Mouse (Mus musculus) mesoderm, embryonic 11.5 days (tissue): Measurements from ENCODE around the gene Zyg11a.
"Not testable (repeated sequence)": the region's sequence is repeated elsewhere in the genome, so short reads cannot be mapped to it uniquely, and the experiment has no call there.

ENCODE experiments used
- DNase-seq: peaks from one replicate; pipeline ENCODE4 v3.0.0-alpha.2; 2012; ENCODE audit warnings: low read depth, low spot score

Zyg11a gene

DNA sequence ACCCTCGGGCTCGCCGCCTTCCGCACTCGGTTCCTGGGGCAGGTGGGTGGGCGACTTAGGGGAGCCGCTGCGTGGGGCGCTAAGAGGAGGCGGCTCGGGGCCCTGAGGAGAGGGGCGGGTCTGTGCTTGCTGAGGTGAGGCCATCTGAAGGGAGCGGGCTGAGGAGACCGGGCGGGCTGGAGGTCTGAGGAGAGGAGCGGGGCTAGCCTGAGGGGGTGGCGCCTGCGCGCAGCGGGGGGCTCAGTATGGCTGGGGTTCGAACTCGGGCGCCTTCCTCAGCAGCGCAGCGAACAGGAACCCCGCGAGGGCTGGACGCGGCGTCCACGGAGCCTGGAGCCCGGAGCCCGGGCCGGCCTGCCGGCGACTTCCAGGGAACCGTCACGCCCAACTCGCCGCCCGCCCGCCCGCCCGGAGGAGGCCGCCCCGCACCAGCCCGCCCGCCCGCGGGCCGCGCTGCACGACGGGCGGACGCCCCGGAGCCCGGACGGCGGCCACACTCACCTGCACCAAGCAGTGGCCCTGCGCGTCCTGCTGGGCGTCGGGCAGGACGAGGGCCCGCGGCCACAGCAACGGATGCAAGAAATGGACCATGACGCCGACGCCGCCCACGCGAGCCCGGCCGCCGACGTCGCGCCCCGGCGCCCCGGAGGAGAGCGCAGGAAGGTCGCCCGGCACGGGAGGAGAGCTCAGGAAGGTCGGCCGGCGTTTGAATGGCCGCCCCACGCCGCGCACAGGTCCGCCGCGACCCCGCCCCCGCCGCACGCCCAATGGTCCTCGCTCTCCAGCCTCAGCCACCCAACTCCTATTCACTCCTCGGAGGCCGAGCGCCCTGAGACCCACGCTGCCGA is at the start of gene Zyg11a:
Gene Zyg11a, minus strand, starts transcription at position 717 of the 848 bp plus-strand sequence.
- no peak for DNase-seq

DNA sequence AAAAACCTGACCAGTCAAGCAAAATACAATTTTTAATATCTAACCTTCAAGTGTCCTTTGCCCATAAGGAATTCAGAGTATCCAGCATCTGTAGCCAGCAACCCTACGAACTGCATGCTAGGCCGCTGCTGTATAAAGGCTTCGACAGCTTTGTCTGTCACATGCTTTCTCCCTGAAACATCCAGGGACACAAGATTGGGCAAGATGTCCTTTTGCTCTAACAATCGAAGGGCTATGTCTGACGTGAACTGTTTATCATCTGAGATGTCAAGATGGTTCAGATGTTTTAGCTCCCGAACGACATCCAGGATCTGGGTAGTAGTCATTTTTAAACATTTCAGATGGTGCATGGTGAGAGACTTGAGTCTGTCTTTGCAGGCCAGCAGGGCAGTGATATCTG is 47.9 kb upstream of the Zyg11a start:
- no peak for DNase-seq

DNA sequence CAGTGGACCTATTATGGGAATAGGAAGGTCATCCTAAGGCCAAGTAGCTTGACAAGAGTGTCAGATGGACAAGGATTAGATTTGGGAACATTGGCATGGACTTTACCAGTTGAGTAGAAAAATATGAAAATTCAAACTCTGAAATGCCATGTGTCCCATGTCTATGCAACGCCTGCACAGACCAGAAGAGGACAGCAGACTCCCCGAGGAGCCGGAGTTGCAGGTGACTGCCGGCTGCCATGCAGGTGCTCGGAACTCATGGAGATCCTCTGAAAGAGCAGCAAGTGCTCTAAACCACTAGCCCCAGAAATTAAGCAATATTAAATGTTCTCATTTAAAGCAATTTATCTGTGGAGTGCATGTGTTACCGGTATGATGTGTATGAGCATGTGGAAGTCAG is 35.5 kb upstream of the Zyg11a start:
- DNase-seq, result no peak

DNA sequence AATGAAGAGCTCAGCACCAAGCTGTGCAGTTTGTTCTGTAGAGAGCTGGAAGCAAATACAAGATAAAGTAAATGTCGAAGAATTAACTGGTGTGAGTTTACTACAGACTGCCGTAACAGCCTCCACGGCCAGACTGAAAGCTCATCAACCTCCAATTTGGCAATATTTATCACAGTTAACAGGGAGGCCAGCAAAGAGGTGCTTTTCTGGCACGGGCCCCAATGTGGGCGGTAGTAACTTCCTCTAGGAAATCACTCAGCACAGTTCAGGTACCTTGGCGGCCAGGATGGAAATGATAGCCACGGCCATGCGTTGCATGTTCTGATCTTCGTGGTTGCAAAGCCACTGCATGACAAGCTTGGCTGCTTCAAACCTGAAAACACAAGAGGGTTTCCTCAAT is 32.7 kb upstream of the Zyg11a start:
- DNase-seq, result no peak

DNA sequence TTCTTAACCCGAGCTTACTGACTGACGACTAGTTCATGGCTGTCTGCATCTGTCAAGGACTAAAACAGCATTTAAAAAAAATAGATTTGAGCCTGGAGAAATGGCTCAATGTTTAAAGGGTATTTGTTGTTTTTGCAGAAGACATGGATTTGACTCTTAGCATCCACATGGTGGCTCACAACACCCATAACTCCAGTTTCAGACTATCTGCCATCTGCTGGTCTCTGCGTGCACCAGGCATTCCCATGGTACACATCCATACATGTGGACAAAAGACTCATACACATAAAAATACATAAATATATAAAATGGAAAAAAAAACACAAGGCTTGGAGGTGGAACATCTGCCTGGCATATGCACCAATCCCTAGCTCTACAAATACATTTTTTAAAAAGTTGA is 31.5 kb upstream of the Zyg11a start:
- no peak for DNase-seq

DNA sequence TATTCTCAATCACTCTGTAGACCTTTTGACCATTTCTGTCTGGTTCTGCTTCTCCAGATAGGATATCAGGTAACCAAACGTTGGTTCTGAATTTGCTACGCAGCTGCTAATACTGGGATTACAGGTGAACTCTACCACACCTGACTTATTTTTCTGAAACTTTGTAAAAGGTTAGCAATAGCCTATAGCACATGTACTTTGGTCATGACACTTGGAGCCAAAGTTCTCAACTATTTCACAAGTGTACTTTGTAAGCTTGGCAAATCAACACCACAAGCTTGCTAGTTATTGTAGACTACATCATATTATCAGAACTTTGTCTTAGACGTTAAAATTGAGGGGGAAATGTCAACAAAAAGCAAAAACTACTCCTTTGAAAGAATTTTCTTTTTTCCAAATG is 15.8 kb upstream of the Zyg11a start:
- DNase-seq, result no peak

DNA sequence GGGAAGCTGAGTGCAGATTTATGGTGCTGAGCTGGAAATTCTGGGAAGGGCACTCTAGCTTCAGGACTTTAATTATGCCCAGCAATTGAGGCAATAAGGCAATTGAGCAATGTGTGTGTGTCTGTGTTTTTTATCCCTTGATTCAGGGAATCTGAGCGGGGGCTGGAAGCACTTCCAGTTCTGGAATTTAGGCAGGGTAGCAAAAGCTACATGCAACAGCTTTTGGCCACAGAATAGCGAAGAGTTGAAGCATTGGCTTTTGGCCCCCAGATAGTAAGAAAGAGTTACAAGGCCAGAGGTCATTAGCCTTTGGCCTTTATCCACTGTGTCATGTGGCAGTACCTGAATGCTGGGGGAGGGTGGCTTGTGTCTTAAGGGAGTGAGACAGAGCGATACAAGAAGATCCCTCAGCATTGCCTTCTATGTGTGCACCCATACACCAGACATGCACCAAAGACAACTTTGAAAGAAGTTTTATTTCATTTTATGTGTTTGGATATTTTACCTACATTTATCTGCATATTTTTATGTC is 7.6 kb upstream of the Zyg11a start:
- no peak for DNase-seq

DNA sequence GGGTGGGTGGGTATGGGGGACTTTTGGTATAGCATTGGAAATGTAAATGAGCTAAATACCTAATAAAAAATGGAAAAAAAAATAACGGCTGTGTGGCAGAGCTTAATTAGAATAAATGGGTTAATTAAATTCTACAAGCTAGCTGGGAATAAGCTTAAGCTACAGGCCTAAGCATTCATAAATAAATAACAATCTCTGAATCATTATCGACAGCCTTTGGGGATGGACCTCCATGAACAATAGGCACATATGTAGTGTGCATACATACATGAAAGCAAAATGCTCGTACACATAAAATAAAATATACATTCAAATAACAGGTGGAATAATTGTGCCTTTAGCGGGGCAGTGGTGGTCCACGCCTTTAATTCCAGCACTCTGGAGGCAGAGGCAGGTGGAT is 4.7 kb upstream of the Zyg11a start:
- DNase-seq, result no peak

DNA sequence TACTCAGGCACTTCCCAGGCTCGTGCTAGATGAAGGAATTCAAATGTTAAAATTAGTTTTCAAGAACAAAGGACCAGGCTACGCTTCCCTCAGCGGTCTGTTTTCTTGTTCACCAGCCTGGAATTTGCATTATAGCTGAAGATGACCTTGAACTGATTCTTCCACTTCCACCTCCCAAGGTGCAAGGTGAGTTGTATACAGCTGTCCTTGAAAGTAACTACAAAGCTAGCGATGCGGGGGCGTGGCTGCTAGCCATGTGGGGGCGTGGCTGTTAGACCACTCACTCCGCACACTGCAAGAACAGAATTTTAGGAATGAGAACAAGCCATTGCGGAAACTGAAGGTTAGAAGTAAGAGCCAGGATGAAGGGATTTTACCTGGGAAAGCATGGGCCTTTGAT is 1.2 kb upstream of the Zyg11a start:
- peak; percentile 31 for DNase-seq

DNA sequence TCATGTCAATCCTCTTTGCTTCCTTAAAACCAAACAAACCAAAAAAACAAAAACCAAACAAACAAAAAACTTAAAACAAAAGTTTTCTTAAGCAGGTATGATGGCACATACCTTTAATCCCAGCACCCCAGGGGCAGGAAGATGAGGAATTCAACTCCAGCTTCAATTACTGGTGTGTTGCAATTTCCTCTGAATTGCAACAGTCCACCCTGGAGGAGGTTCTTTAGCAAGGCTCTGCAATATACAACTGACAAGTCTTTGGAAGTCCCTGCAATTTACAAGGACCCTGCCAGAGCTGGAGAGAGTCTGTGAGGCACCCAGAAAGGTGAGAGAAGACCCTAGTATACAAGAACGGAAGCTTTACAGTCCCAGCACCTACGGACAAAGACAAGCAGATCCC is 4.8 kb downstream of the Zyg11a start:
- no peak for DNase-seq

DNA sequence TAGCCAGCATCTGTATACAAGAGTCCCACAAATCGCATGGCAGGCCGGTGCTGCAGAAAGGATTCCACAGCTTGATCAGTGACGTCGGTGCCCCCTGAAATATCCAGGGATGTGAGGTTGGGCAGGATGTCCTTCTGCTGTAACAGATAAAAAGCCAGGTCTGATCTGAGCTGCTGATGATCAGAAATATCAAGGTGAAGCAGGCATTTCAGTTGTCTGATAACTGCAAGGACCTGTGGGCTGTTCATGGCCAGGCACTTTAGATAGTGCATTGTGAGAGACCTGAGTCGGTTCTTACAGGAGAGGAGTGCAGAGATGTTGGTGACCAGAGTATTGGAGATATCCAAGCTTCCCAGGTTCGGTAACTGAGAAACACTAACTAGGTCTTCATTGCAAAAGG is 13.2 kb downstream of the Zyg11a start:
- DNase-seq, result no peak

DNA sequence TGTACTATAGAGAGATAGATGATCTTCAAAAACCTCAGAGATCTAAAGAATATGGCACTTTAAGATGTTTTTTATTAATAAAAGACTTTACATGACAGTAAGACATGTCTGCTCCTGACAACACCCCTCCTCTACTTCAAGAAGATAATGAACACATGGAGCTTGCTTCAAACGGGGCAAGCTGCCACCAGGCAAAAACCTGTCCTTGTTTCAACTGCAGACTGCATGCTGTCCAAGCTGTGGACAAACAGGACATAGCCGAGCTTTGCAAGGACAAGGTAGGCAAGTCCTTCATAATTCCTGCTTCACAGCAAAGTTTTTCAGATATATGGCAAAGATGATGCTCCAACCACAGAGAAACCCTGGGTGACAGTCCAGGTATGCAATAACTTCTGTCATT is 18.6 kb downstream of the Zyg11a start:
- DNase-seq, result no peak

DNA sequence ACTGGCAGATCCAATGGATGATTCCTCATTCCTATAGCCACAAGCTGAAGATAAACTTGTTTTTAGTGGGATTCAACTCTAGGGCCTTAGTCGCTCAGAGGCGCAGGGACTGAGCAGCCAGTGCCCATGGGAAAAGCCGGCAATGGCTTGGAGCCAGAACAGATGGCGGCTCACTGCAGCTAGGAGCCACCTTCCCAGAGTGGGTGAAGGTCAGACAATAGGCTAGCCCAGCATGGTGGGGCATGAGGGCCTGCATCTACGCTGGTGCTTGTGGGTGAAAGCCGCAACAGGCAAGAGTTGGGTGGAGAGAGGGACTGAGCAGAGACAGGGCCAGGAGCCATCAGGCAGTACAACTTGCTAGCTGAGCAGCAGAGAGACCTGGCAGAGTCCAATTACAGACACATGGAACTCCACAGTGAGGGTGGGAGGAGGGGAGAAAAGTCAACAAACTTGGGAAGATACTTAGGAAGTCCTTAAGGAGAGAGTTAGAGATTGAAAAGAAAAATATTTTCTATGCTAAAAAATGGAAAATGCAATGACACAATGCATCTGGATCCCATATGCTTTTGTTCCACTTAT is 21.5 kb downstream of the Zyg11a start:
- DNase-seq, result no peak

DNA sequence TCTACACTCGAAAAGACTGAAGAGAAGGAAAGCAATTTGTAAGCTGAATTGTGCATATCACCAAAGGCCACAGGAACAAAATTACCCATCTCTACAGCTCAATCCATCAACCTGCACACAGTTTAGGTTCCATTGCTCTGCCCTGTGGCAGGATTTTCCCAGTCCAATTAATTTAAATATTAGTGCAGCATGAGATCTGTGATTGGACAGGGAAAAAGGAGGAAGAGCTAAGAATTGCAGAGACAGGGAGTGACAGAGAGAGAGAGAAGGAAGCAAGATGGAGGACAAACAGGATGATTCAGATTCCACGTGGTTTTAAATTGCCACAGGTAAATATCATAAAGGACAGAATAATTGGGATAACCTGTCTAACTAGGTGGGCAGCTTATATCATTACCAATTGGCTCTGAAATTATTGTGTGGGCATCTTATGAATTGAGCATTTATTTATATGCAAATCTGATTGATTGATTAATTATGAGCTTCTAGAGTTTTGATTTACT is 25.0 kb downstream of the Zyg11a start:
- no peak for DNase-seq

DNA sequence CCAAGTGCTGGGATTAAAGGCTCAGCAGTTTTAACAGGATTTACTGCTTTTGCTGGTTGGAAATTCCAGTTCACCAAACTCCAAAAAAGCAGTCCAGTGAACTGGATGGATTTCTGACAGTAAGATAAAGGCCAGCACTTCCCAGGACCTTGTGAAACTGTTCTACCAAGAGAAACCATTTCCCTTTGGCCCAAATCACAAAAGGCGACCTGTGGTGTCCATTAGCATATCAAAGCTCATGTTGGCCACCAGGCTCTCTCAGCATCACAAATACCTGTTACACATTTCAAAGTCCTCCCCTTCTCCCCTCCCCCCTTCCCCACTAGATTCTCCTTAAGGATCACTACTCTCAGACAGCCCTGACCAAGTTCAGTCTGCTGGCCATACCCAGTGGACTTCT is 35.6 kb downstream of the Zyg11a start:
- DNase-seq, result no peak

DNA sequence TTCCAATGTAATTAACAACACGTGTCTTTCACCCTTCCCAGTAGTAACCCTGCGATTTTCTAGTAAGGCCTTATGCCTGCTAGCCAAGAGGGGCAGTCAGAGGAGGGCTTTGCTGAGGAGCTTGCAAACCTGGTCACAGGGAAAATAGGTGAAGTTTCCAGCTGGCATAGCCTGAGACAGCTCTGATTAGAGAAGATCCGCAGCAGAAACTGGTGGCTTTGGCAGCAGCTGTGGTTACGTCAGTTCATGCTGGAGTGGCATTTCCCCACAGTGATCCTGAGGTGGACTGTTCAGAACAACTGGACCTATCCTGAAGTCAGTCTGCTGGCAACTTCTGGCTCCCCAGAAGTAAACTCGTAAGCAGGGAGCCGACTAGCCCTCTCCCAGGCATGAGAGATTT is 49.8 kb downstream of the Zyg11a start:
- DNase-seq, result no peak

DNA sequence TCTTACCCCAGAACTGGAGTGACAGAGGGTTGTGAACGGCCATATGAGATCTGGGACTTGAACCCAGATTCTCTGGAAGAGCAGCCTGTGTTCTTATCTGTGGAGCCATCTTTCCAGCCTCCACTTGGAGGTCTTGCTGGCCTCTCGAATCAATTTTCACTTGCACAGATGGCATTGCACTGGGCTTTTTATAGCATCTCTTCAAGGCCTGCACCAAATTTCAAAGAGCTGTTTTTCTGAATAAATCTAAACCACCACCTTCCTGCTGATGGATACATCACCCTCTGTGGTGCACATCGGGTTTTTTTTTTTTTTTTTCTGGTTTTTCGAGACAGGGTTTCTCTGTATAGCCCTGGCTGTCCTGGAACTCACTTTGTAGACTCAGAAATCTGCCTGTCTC is 51.0 kb downstream of the Zyg11a start:
- DNase-seq, result no peak

DNA sequence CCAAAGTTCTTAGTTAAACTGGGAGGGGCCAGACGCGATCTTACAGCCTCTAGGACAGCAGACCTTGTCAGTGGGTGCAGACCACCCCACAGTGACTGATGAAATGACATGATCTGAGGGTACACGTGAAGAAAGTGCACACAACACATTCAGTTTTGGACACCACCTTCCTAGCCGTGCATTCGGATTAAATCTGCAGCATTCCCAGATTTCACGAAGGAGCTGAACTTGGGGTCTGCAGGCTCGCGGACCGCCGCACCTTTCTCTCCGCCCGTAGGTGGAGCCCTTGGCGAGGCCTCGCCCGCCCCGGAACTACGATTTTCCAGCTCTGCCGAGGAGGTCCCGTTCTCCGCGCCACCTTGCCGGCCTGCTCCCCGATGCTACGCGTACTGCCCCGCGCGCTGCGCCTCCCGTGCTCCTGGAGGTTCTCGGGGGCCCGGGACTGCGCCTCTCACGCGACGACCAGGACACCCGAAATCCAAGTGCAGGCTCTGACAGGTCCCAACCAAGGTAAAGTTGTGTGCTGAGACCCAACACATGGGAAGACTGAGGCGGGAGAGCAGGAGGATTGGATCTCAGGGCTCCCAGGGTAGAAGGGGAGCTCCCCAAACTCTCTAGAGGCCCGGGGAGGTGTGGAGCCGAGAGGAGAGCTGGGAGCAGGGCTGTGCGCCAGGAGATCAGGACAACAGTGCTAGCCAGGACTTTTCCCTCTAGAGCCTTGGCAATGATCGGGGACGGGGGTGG is 52.5 kb downstream of the Zyg11a start, which contains the start of gene Echdc2:
Gene Echdc2, plus strand, starts transcription at position 286 of the 744 bp plus-strand sequence.
- peak; percentile 56 for DNase-seq

DNA sequence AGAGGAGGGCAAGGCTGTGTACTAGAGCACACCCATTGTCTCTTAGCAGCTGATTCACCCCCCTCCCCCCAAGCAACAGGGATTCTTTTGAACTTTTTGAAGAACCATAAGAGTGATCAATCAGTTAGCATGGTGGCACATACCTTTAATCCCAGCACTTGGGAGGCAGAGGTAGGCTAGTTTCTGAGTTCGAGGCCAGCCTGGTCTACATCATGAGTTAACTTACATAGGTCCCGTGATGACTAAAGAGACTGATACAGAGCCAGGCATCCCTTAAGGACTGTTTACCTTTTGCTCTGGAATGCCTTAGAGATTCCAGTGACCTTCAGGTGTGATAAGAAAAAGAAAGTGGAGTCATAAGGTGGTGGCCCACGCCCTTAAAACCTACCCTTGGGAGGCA is 54.6 kb downstream of the Zyg11a start:
- no peak for DNase-seq

DNA sequence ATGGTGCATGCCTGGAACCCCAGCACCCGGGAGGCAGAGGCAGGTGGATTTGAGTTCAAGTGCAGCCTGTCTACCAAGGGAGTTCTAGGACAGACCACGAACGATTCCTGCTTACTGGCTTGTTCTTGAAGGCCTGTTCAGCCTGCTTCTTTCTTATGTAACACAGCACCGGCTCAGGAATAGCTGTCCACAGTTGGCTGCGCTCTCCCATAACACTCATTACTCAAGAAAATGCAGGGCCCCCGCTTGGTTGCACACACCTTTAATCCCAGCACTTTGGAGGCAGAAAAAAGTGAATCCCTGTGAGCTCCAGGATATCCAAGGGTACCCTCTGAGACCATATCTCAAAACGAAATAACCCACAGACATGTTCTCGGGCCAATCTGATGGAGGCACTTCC is 55.9 kb downstream of the Zyg11a start:
- no peak for DNase-seq

DNA sequence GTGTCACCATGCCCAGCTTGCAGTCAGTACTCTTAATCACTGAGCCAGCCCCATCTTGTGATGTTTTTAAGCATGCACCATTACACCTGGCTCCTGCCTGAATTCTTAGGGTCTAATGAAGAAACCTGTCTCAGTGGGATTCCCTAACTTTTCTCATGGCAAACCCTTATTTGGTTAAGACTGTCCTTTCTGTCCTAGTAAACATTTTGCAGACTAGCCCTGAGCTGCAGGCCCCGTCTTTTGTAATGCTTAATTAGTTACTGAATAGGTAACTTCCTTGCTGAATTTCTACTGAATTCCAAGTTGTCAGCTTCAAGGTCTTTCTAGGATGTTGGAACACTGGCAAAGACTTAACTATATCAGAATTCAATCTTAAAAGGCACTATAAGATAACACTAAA is 62.7 kb downstream of the Zyg11a start:
- DNase-seq, result not testable (repeated sequence)

DNA sequence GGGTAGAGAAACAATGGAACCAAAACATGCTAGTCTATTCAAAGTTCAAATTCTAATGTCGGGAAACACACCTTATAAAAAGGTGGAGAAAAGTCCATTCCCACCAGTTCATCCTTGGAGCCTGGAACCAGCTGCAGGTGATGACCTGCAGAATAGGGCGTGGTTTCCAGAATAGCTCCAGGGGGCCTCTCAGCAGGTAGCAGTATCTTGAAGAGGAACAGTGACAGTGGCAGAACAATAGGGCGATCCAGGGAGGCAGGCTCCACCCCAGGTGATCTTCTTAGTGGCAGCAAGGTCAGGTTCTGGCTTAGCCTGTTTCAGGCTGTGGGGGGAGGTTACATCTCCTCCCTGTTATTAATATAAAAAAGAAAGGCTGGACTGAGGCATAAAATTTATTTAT is 72.3 kb downstream of the Zyg11a start:
- DNase-seq, result not testable (repeated sequence)
